Mouse (Mus musculus) myocyte (in vitro differentiated cells): ENCODE measurements around the gene Galnt3.

Experiments used
- MAX ChIP-seq: IDR thresholded peaks from one replicate; pipeline ENCODE4 v1.6.1; 2011; ENCODE audit warnings: low read depth, mild to moderate bottlenecking, control low read depth
- TCF12 ChIP-seq: IDR thresholded peaks from one replicate; pipeline ENCODE4 v1.6.1; 2011; ENCODE audit warnings: mild to moderate bottlenecking, control low read depth; ENCODE audit not compliant: poor library complexity, insufficient read depth, severe bottlenecking

DNA sequence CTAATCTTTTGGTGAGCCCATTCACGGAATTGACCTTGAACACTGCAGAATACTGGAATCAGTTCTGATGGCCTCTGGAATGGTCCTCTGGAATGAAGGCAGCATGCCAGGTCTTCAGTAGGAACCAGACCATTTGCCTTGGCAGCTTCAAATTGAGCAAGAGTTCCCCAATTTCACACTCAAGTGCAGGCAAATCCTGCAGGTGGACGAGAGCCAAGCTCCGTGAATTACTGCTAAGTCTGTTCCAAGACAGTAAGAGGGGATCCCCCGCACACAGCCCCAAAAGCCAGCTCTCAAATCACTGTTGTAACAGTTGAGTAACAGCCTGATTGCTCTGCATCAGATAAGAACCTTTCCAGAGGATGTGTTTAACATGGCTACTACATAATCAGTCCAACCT, 42.9 kb downstream of the Galnt3 start:
- TF ChIP-seq TCF12 (no peak), MAX (no peak)
